ENCODE assay signal across 10 mouse cellular contexts in the genomic region with DNA sequence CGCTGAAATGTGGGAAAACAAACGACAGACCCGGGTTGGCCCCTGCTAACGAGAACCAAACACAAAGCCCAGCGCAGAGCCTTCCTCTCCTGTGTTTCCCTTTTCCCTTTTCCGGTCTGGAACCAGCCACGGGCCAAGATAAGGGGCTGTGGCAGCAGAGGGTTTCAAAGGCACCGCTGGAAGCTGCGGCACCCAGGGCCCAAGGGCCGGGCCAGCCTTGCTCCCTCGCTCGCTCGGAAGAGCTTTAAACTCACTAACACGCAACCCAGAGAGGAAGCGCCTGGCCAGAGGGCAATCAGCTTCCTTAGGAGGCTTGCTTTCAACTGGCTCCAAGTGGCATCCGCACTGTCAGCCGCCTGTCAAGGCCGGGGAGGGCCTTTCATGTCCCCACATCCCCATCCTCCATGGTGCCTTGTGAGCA. TPM values are rescaled to one million over a fixed set of nuclear protein-coding genes. Genes with fewer than 3 reads are reported as not detected.
A peak's percentile ranks its signal among the peaks of the same experiment; 100 is the strongest.
DNase-seq lines count a peak whose midpoint lies in the region; ATAC-seq and TF ChIP-seq lines count a peak whose summit lies in the region.
"Had no signal": no experiment of that assay in that cellular context is flagged by ENCODE, and none has a peak within 500 bp of the region (broad histone marks: within the 10 kb centered on the region; RNA-seq: fewer than 3 reads in every experiment).

No protein-coding gene starts in this region.

- no peak for ATAC-seq in intestine, embryonic 14.5 days (replicated peaks; ENCODE audit: low FRiP score, low TSS enrichment, low read depth)
- ATAC-seq in intestine, postnatal 0 days, result no peak
- ATAC-seq in embryonic facial prominence, embryonic 15.5 days (ENCODE audit: insufficient number of reproducible peaks, low FRiP score, low TSS enrichment, low read depth), result no peak
- ATAC-seq in liver, embryonic 11.5 days (replicated peaks; ENCODE audit: low FRiP score), result peak; percentile 37
- ATAC-seq in neural tube, embryonic 13.5 days (ENCODE audit: low read depth), result no peak
- no peak for ATAC-seq in monocyte, adult 5-6 weeks (replicated peaks; ENCODE audit: insufficient number of reproducible peaks, low FRiP score, low TSS enrichment, poor library complexity, severe bottlenecking)
- ATAC-seq: Patski had no signal

- H3K36me3 ChIP-seq in intestine, embryonic 14.5 days (ENCODE audit: control insufficient read depth, insufficient read depth, low read length), result no peaks in the 10 kb centered on the region
- no peaks in the 10 kb centered on the region for H3K36me3 ChIP-seq in intestine, postnatal 0 days (ENCODE audit: control insufficient read depth, insufficient read depth)
- no peaks in the 10 kb centered on the region for H3K36me3 ChIP-seq in embryonic facial prominence, embryonic 15.5 days
- no peaks in the 10 kb centered on the region for H3K36me3 ChIP-seq in liver, embryonic 11.5 days (ENCODE audit: control insufficient read depth, insufficient read depth, low read length)
- H3K36me3 ChIP-seq in neural tube, embryonic 13.5 days, result no peaks in the 10 kb centered on the region
- H3K36me3 ChIP-seq: hindbrain, embryonic 15.5 days had no signal

- H3K27me3 ChIP-seq in intestine, embryonic 14.5 days (replicated peaks; ENCODE audit: control insufficient read depth, insufficient read depth, low read length), result no peaks in the 10 kb centered on the region
- no peaks in the 10 kb centered on the region for H3K27me3 ChIP-seq in intestine, postnatal 0 days (replicated peaks; ENCODE audit: control insufficient read depth, insufficient read depth, low read length)
- peaks cover 4% of the 10 kb centered on the region for H3K27me3 ChIP-seq in embryonic facial prominence, embryonic 15.5 days
- H3K27me3 ChIP-seq in liver, embryonic 11.5 days (replicated peaks; ENCODE audit: control insufficient read depth, insufficient read depth, low read length), result peaks cover 46% of the 10 kb centered on the region
- peaks cover 16% of the 10 kb centered on the region; the same call in 1 of the 2 replicates for H3K27me3 ChIP-seq in neural tube, embryonic 13.5 days
- H3K27me3 ChIP-seq: hindbrain, embryonic 15.5 days; Patski had no signal

- H3K27ac ChIP-seq in intestine, embryonic 14.5 days (ENCODE audit: low read depth), result no peak overlapping the region
- no peak overlapping the region for H3K27ac ChIP-seq in intestine, postnatal 0 days (ENCODE audit: low read depth, low read length)
- H3K27ac ChIP-seq in embryonic facial prominence, embryonic 15.5 days (replicated peaks), result peak overlapping the region; percentile 22; the same call in 1 of the 2 replicates
- no peak overlapping the region for H3K27ac ChIP-seq in liver, embryonic 11.5 days (ENCODE audit: low read depth, low read length)
- H3K27ac ChIP-seq in neural tube, embryonic 13.5 days (replicated peaks), result 0 out of 2 replicates have a peak overlapping the region, but pooled peaks have one; percentile 3
- H3K27ac ChIP-seq: hindbrain, embryonic 15.5 days had no signal

- no peaks in the 10 kb centered on the region for H3K9me3 ChIP-seq in intestine, embryonic 14.5 days (ENCODE audit: control insufficient read depth, low read length)
- H3K9me3 ChIP-seq in intestine, postnatal 0 days (ENCODE audit: control insufficient read depth), result no peaks in the 10 kb centered on the region
- no peaks in the 10 kb centered on the region for H3K9me3 ChIP-seq in embryonic facial prominence, embryonic 15.5 days (replicated peaks)
- H3K9me3 ChIP-seq in liver, embryonic 11.5 days (ENCODE audit: control insufficient read depth, low read length), result no peaks in the 10 kb centered on the region
- no peaks in the 10 kb centered on the region for H3K9me3 ChIP-seq in neural tube, embryonic 13.5 days
- H3K9me3 ChIP-seq: hindbrain, embryonic 15.5 days had no signal

- 0 out of 2 replicates have a peak overlapping the region, but pooled peaks have one; percentile 20 for H3K9ac ChIP-seq in intestine, embryonic 14.5 days (ENCODE audit: low read length)
- H3K9ac ChIP-seq in intestine, postnatal 0 days (ENCODE audit: low read depth, low read length), result no peak overlapping the region
- no peak overlapping the region for H3K9ac ChIP-seq in embryonic facial prominence, embryonic 15.5 days
- no peak overlapping the region for H3K9ac ChIP-seq in liver, embryonic 11.5 days (ENCODE audit: low read depth, low read length)
- peak overlapping the region; percentile 39; the same call in 1 of the 2 replicates for H3K9ac ChIP-seq in neural tube, embryonic 13.5 days
- H3K9ac ChIP-seq: hindbrain, embryonic 15.5 days had no signal

- no peak for TF ChIP-seq CTCF in intestine, postnatal 0 days (IDR thresholded peaks at IDR 0.05; ENCODE audit: low read depth)

- no peak overlapping the region for H3K4me2 ChIP-seq in intestine, embryonic 14.5 days (ENCODE audit: low read length)
- no peak overlapping the region for H3K4me2 ChIP-seq in intestine, postnatal 0 days (replicated peaks; ENCODE audit: low read depth)
- 0 out of 2 replicates have a peak overlapping the region, but pooled peaks have one; percentile 8 for H3K4me2 ChIP-seq in embryonic facial prominence, embryonic 15.5 days (replicated peaks)
- peak overlapping the region; percentile 17; the same call in 1 of the 2 replicates for H3K4me2 ChIP-seq in liver, embryonic 11.5 days
- no peak overlapping the region for H3K4me2 ChIP-seq in neural tube, embryonic 13.5 days
- H3K4me2 ChIP-seq: hindbrain, embryonic 15.5 days had no signal

- WGBS in intestine, embryonic 14.5 days, result 25% methylated on average over 18 of the region's 18 CpGs
- WGBS in intestine, postnatal 0 days, result 36% methylated on average over 18 of the region's 18 CpGs
- WGBS in embryonic facial prominence, embryonic 15.5 days, result 26% methylated on average over 18 of the region's 18 CpGs
- WGBS in liver, embryonic 11.5 days, result 7% methylated on average over 18 of the region's 18 CpGs
- 40% methylated on average over 18 of the region's 18 CpGs for WGBS in neural tube, embryonic 13.5 days

- DNase-seq in intestine, embryonic 14.5 days (ENCODE audit: low spot score), result no peak
- no peak for DNase-seq in liver, embryonic 11.5 days (ENCODE audit: low spot score)
- no peak for DNase-seq in frontal cortex, postnatal 25 days (ENCODE audit: low spot score in 2 of 2)
- no peak for DNase-seq in cerebellum, postnatal 14 days

- H3K4me1 ChIP-seq in intestine, embryonic 14.5 days (replicated peaks; ENCODE audit: control insufficient read depth, insufficient read depth, low read length), result peaks cover 36% of the 10 kb centered on the region
- H3K4me1 ChIP-seq in intestine, postnatal 0 days (replicated peaks; ENCODE audit: control insufficient read depth, insufficient read depth, low read length), result 0 out of 2 replicates have a peak, but pooled peaks cover 3% of the 10 kb centered on the region
- H3K4me1 ChIP-seq in embryonic facial prominence, embryonic 15.5 days, result peaks cover 75% of the 10 kb centered on the region
- H3K4me1 ChIP-seq in liver, embryonic 11.5 days (replicated peaks; ENCODE audit: control insufficient read depth, insufficient read depth, low read length), result peaks cover 19% of the 10 kb centered on the region
- H3K4me1 ChIP-seq in neural tube, embryonic 13.5 days (replicated peaks), result peaks cover 54% of the 10 kb centered on the region

- no peak overlapping the region for H3K4me3 ChIP-seq in intestine, embryonic 14.5 days (ENCODE audit: low read depth, low read length)
- H3K4me3 ChIP-seq in intestine, postnatal 0 days (ENCODE audit: low read depth, low read length), result no peak overlapping the region
- no peak overlapping the region for H3K4me3 ChIP-seq in embryonic facial prominence, embryonic 15.5 days (replicated peaks)
- no peak overlapping the region for H3K4me3 ChIP-seq in liver, embryonic 11.5 days (ENCODE audit: low read depth, low read length)
- H3K4me3 ChIP-seq in neural tube, embryonic 13.5 days, result no peak overlapping the region
- H3K4me3 ChIP-seq: hindbrain, embryonic 15.5 days had no signal

RNA-seq across cellular contexts. Expression of gene Nfatc2, which starts 47.9 kb away (rescaled TPM):
- 2.3 TPM in 2 replicates for polyA plus RNA-seq in intestine, embryonic 14.5 days (2014; fragmentation: Nextera tagmentation; extraction: Ambion mirVana)
- 1.5 and 1.9 TPM in 2 replicates for polyA plus RNA-seq in intestine, postnatal 0 days (2015; fragmentation: Nextera tagmentation; extraction: Ambion mirVana)
- 5.8 and 6.9 TPM in 2 replicates for polyA plus RNA-seq in embryonic facial prominence, embryonic 15.5 days (2015; fragmentation: Nextera tagmentation; extraction: Ambion mirVana)
- polyA plus RNA-seq in liver, embryonic 11.5 days (2014; fragmentation: Nextera tagmentation; extraction: Ambion mirVana), result 0.77 TPM in 2 replicates
- polyA plus RNA-seq in neural tube, embryonic 13.5 days (2015; fragmentation: Nextera tagmentation; extraction: Ambion mirVana), result 1.7 and 1.8 TPM in 2 replicates
- total RNA-seq in monocyte, adult 5-6 weeks (2017), result 3.8 to 13.0 TPM (median 6.1 TPM) in 3 replicates

Comparison
In these comparisons a context has a peak if more than half of its experiments do, and no peak if none do; other contexts are left out.
1. H3K9ac ChIP-seq: peak in intestine, embryonic 14.5 days (single experiment) and neural tube, embryonic 13.5 days (single experiment); none in intestine, postnatal 0 days (single experiment), embryonic facial prominence, embryonic 15.5 days (single experiment) and liver, embryonic 11.5 days (single experiment).
2. H3K27ac ChIP-seq: peak in embryonic facial prominence, embryonic 15.5 days (single experiment) and neural tube, embryonic 13.5 days (single experiment); none in intestine, embryonic 14.5 days (single experiment), intestine, postnatal 0 days (single experiment) and liver, embryonic 11.5 days (single experiment).
3. H3K4me2 ChIP-seq: peak in embryonic facial prominence, embryonic 15.5 days (single experiment) and liver, embryonic 11.5 days (single experiment); none in intestine, embryonic 14.5 days (single experiment), intestine, postnatal 0 days (single experiment) and neural tube, embryonic 13.5 days (single experiment).